Mouse (Mus musculus) hindbrain, postnatal 0 days (tissue): Measurements from ENCODE around the gene E030018B13Rik. TPM values are rescaled to one million over a fixed set of nuclear protein-coding genes. Genes with fewer than 3 reads are reported as not detected.

Experiments
- ATAC-seq: fragments of 200-750 bp; cut with Nextera tagmentation; 2 replicates; pipeline ENCODE4 v1.8.0; 2017; ENCODE audit warnings: mild to moderate bottlenecking, moderate TSS enrichment, moderate library complexity
- DNase-seq: peaks from one replicate; pipeline ENCODE4 v3.0.0-alpha.2; 2015; ENCODE audit warnings: low spot score
- H3K27ac ChIP-seq: fragments of 300-500 bp; sonication (generic); 2 replicates; pipeline ENCODE4 v1.5.1; 2014; ENCODE audit warnings: mild to moderate bottlenecking
- H3K27me3 ChIP-seq: fragments of 300-500 bp; sonication (generic); 2 replicates; pipeline ENCODE4 v1.6.1; 2014; ENCODE audit warnings: low read length, mixed read lengths; ENCODE audit not compliant: insufficient read depth
- H3K36me3 ChIP-seq: fragments of 300-500 bp; sonication (generic); 2 replicates; pipeline ENCODE4 v1.6.1; 2014; ENCODE audit warnings: low read length, mixed read lengths; ENCODE audit not compliant: insufficient read depth
- H3K4me1 ChIP-seq: fragments of 300-500 bp; sonication (generic); 2 replicates; pipeline ENCODE4 v1.6.1; 2014; ENCODE audit warnings: antibody characterized with exemption, low read length, mixed read lengths; ENCODE audit not compliant: insufficient read depth
- H3K4me2 ChIP-seq: fragments of 300-500 bp; sonication (generic); 2 replicates; pipeline ENCODE4 v1.6.1; 2014; ENCODE audit warnings: low read depth, mild to moderate bottlenecking, low read length, moderate library complexity, mixed read lengths
- H3K4me3 ChIP-seq: fragments of 300-500 bp; sonication (generic); 2 replicates; pipeline ENCODE4 v1.5.1; 2014; ENCODE audit warnings: low read length
- H3K9ac ChIP-seq: fragments of 300-500 bp; sonication (generic); replicated peaks from 2 replicates; pipeline ENCODE4 v1.6.1; 2014; ENCODE audit warnings: mild to moderate bottlenecking, low read length, moderate library complexity, mixed read lengths
- H3K9me3 ChIP-seq: fragments of 300-500 bp; sonication (generic); 2 replicates; pipeline ENCODE4 v1.6.1; 2016; ENCODE audit warnings: low read length, mixed read lengths
- CTCF ChIP-seq: IDR thresholded peaks from 2 replicates; pipeline ENCODE4 v1.5.1; 2016; ENCODE audit warnings: antibody characterized with exemption, control low read depth, low read depth
- WGBS: fragments of 180-500 bp; shearing (Covaris S2); extraction: QIAGEN DNeasy Blood & Tissue Kit; methylation state at CpG from one replicate; pipeline ENCODE4 v1.1.7; 2014; 5-methylcytosine and 5-hydroxymethylcytosine counted together
- polyA plus RNA-seq: library from polyadenylated mRNA; unstranded; fragments of >200 nt; fragmentation: Nextera tagmentation; extraction: Ambion mirVana; gene quantifications from 2 replicates; pipeline ENCODE4 v1.2.1, GENCODE M21; 2015
- total RNA-seq: library from RNA; depleted of rRNA; stranded (reverse); fragments of >200 nt; gene quantifications from 2 replicates; pipeline ENCODE4 v1.2.3, GENCODE M21; 2014

E030018B13Rik gene
- total and polyA plus RNA-seq, 2 experiments from 2014 or later: not detected

DNA sequence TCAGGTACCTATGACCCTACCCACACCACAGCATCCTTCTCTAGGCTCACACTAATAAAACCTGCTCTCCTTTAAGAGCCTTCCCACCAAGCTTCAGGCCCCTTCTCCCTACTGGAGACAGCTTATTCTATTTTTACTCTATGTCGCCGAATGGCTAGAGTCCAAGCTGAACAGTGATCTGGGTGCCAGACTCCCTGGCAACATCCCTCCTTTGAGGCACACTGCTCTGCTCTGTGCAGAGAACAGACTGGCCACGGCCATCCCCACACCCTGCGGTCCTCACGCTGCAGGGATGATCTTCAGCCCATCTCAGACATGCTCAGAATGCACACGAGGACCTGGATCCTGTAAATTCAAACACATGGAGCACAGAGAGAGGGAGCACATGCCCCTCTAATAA is 37.1 kb upstream of the E030018B13Rik start:
- Histone ChIP-seq H3K9me3 (no peaks in the 10 kb centered on the region), H3K4me1 (no peaks in the 10 kb centered on the region), H3K36me3 (no peaks in the 10 kb centered on the region), H3K4me2 (no peak overlapping the region), H3K27me3 (no peaks in the 10 kb centered on the region), H3K27ac (no peak overlapping the region), H3K9ac (no peak overlapping the region), H3K4me3 (no peak overlapping the region)
- peak; percentile 51 for DNase-seq
- ATAC-seq: peak; percentile 68; the same call in 1 of the 2 replicates
- no peak for TF ChIP-seq CTCF
- 61% methylated on average over 6 of the region's 6 CpGs for WGBS

DNA sequence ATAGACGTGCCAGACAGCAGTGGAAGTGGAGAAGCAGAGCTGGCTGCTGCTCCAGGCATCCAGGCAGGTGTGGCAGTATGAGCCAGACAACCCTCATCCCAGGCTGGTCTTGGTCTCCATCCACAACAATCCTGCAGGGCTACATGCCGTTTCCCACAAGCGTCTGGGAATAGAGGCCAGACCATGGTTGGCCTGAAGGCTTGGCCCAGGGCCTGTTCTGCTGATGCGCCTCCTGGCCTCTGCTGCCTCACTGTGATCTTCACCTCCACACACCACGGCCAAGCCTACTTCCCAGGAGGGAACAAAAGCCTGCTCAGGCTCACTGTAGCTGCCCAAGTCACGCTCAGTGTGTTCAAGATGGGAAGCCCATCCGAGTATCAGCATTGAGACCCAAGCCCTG is 33.9 kb upstream of the E030018B13Rik start:
- no peaks in the 10 kb centered on the region for H3K36me3 ChIP-seq
- 62% methylated on average over 7 of the region's 7 CpGs for WGBS
- DNase-seq (no peak), ATAC-seq (no peak)
- no peak overlapping the region for H3K4me3 ChIP-seq
- H3K27ac ChIP-seq: no peak overlapping the region
- no peaks in the 10 kb centered on the region for H3K27me3 ChIP-seq
- no peak overlapping the region for H3K4me2 ChIP-seq
- H3K9ac ChIP-seq: no peak overlapping the region
- no peaks in the 10 kb centered on the region for H3K9me3 ChIP-seq
- no peaks in the 10 kb centered on the region for H3K4me1 ChIP-seq
- TF ChIP-seq CTCF: no peak

GRCm38 (mm10) chr7:63885025-63885424 is 31.6 kb upstream of the E030018B13Rik start:
- TF ChIP-seq CTCF: no peak
- H3K27ac ChIP-seq: no peak overlapping the region

GRCm38 (mm10) chr7:63887034-63887551 is 29.6 kb upstream of the E030018B13Rik start:
- no peak for DNase-seq
- Histone ChIP-seq H3K4me1 (no peaks in the 10 kb centered on the region), H3K4me3 (no peak overlapping the region), H3K4me2 (no peak overlapping the region), H3K9me3 (no peaks in the 10 kb centered on the region), H3K27me3 (no peaks in the 10 kb centered on the region), H3K36me3 (0 out of 2 replicates have a peak, but pooled peaks cover 11% of the 10 kb centered on the region), H3K27ac (no peak overlapping the region), H3K9ac (no peak overlapping the region)
- 62% methylated on average over 8 of the region's 8 CpGs for WGBS
- no peak for ATAC-seq
- TF ChIP-seq CTCF: no peak

More at GRCm38 (mm10) chr7:63885025-63885424, 31.6 kb upstream of the E030018B13Rik start:
- 0 out of 2 replicates have a peak, but pooled peaks cover 2% of the 10 kb centered on the region for H3K36me3 ChIP-seq
- H3K9me3 ChIP-seq: no peaks in the 10 kb centered on the region
- ATAC-seq: no peak
- no peak overlapping the region for H3K9ac ChIP-seq
- no peaks in the 10 kb centered on the region for H3K4me1 ChIP-seq
- H3K27me3 ChIP-seq: no peaks in the 10 kb centered on the region
- 86% methylated on average over 7 of the region's 7 CpGs for WGBS
- no peak overlapping the region for H3K4me2 ChIP-seq
- no peak for DNase-seq
- no peak overlapping the region for H3K4me3 ChIP-seq

DNA sequence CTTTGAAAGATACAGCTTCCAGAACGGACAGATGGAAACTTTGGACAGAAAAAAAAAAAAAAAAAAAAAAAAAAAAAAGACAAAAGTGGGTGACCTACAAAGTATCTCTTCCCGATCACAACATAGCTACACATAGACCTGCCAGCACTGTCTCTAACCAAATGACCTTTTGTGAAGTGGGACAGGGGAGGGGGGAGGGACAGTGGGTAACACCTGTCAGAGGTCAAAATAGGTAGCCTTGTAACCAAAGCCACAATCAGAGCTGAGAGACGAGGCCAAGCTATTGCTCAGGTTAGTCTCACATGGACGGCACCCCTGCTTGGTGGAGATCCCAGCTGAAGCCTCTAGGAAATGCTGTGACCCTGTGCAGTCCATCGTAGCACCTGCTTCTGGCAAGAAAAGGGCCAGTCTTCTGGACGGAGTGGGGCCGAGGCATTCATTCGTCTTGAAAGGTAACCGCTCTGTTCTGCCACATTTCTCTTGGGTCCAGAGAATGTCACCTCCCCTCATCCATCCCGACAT is 29.0 kb upstream of the E030018B13Rik start:
- H3K27me3 ChIP-seq: no peaks in the 10 kb centered on the region
- H3K27ac ChIP-seq: no peak overlapping the region
- DNase-seq (no peak), ATAC-seq (no peak)
- no peak overlapping the region for H3K9ac ChIP-seq
- no peak for TF ChIP-seq CTCF
- H3K4me3 ChIP-seq: no peak overlapping the region
- no peaks in the 10 kb centered on the region for H3K9me3 ChIP-seq
- 86% methylated on average over 10 of the region's 10 CpGs for WGBS
- H3K36me3 ChIP-seq: 0 out of 2 replicates have a peak, but pooled peaks cover 11% of the 10 kb centered on the region
- H3K4me1 ChIP-seq: no peaks in the 10 kb centered on the region
- no peak overlapping the region for H3K4me2 ChIP-seq

- DNase-seq (no peak), ATAC-seq (no peak)
- 78% methylated on average over 6 of the region's 6 CpGs for WGBS
- Histone ChIP-seq H3K9me3 (no peaks in the 10 kb centered on the region), H3K4me2 (no peak overlapping the region), H3K27ac (no peak overlapping the region), H3K4me3 (no peak overlapping the region), H3K4me1 (peaks cover 4% of the 10 kb centered on the region; the same call in 1 of the 2 replicates), H3K9ac (no peak overlapping the region), H3K36me3 (0 out of 2 replicates have a peak, but pooled peaks cover 11% of the 10 kb centered on the region), H3K27me3 (no peaks in the 10 kb centered on the region)
- no peak for TF ChIP-seq CTCF
Observed at GRCm38 (mm10) chr7:63888674-63889073, 28.0 kb upstream of the E030018B13Rik start.
